Mouse (Mus musculus): ENCODE data around the gene Ap1s1. TPM values are rescaled to one million over a fixed set of nuclear protein-coding genes. Genes with fewer than 3 reads are reported as not detected.

The Ap1s1 gene
- total and polyA plus RNA-seq, 2 experiments from 2014 or later, result 105 to 335 TPM

- DNase-seq (no peak), ATAC-seq (no peak)
- no peak for TF ChIP-seq CTCF (IDR thresholded peaks at IDR 0.05; ENCODE audit: low read depth)
- no peak overlapping the region for H3K4me3 ChIP-seq (ENCODE audit: low read depth, low read length)
- H3K4me1 ChIP-seq (ENCODE audit: insufficient read depth), result peaks cover 4% of the 10 kb centered on the region; the same call in 1 of the 2 replicates
- 60% methylated on average over 6 of the region's 6 CpGs for WGBS
- no peak overlapping the region for H3K9ac ChIP-seq
- no peaks in the 10 kb centered on the region for H3K9me3 ChIP-seq (ENCODE audit: low read length)
- H3K27me3 ChIP-seq (ENCODE audit: insufficient read depth, low read length), result no peaks in the 10 kb centered on the region
- H3K27ac ChIP-seq (ENCODE audit: low read depth, low read length), result no peak overlapping the region
- no peaks in the 10 kb centered on the region for H3K36me3 ChIP-seq (ENCODE audit: insufficient read depth)
- no peak overlapping the region for H3K4me2 ChIP-seq (ENCODE audit: low read depth)
Measured at GRCm38 (mm10) chr5:137051125-137051524, 5.2 kb upstream of the Ap1s1 start.

- no peaks in the 10 kb centered on the region for H3K9me3 ChIP-seq (ENCODE audit: low read length)
- no peak for TF ChIP-seq CTCF (IDR thresholded peaks at IDR 0.05; ENCODE audit: low read depth)
- no peaks in the 10 kb centered on the region for H3K27me3 ChIP-seq (ENCODE audit: insufficient read depth, low read length)
- no peak overlapping the region for H3K4me2 ChIP-seq (ENCODE audit: low read depth)
- peak overlapping the region; percentile 76; the same call in 1 of the 2 replicates for H3K27ac ChIP-seq (ENCODE audit: low read depth, low read length)
- no peak overlapping the region for H3K4me3 ChIP-seq (ENCODE audit: low read depth, low read length)
- DNase-seq, result no peak
- H3K36me3 ChIP-seq (ENCODE audit: insufficient read depth), result peaks cover 9% of the 10 kb centered on the region
- no peak overlapping the region for H3K9ac ChIP-seq
- peaks cover 8% of the 10 kb centered on the region for H3K4me1 ChIP-seq (ENCODE audit: insufficient read depth)
- no peak for ATAC-seq
Measured at GRCm38 (mm10) chr5:137046991-137047390, 1.1 kb upstream of the Ap1s1 start.

DNA sequence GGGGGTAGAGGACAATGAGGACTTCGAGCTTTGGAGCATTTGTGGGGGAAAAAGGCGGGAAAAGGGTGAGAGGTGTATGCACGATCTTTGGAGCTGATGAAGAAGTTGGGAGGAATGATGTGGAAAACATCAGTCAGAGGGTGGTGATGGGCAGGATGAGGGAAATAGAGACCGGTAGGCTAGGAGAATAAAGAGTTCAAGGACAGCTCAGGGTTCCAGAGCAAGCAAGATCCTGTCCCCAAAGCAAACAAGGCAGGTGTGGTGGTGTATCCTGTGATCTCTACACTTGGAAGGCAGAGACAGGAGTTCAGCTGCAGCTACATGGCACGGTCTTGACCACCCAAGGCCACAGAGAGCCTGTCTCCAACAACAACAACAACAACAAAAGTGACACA is 386 bp upstream of the Ap1s1 start:
- 18% methylated on average over 5 of the region's 5 CpGs for WGBS
- TF ChIP-seq CTCF (IDR thresholded peaks at IDR 0.05; ENCODE audit: low read depth), result no peak
- Histone ChIP-seq H3K4me1 (ENCODE audit: insufficient read depth) (peaks cover 8% of the 10 kb centered on the region), H3K9ac (no peak overlapping the region), H3K36me3 (ENCODE audit: insufficient read depth) (peaks cover 16% of the 10 kb centered on the region), H3K4me3 (ENCODE audit: low read depth, low read length) (peak overlapping the region; percentile 80), H3K9me3 (ENCODE audit: low read length) (no peaks in the 10 kb centered on the region), H3K4me2 (ENCODE audit: low read depth) (peak overlapping the region; percentile 81), H3K27ac (ENCODE audit: low read depth, low read length) (peak overlapping the region; percentile 76), H3K27me3 (ENCODE audit: insufficient read depth, low read length) (no peaks in the 10 kb centered on the region)
- ATAC-seq (no peak; the same call in 1 of the 2 replicates), DNase-seq (no peak)

GRCm38 (mm10) chr5:137043997-137044396 is 1.9 kb downstream of the Ap1s1 start:
- DNase-seq (no peak), ATAC-seq (no peak)
- no peaks in the 10 kb centered on the region for H3K27me3 ChIP-seq (ENCODE audit: insufficient read depth, low read length)
- H3K4me2 ChIP-seq (ENCODE audit: low read depth), result no peak overlapping the region
- WGBS, result 98% methylated on average over 7 of the region's 7 CpGs
- no peak overlapping the region for H3K27ac ChIP-seq (ENCODE audit: low read depth, low read length)
- H3K4me1 ChIP-seq (ENCODE audit: insufficient read depth), result peaks cover 8% of the 10 kb centered on the region
- H3K9me3 ChIP-seq (ENCODE audit: low read length), result no peaks in the 10 kb centered on the region
- H3K9ac ChIP-seq, result no peak overlapping the region
- no peak overlapping the region for H3K4me3 ChIP-seq (ENCODE audit: low read depth, low read length)
- H3K36me3 ChIP-seq (ENCODE audit: insufficient read depth), result peaks cover 28% of the 10 kb centered on the region
- TF ChIP-seq CTCF (IDR thresholded peaks at IDR 0.05; ENCODE audit: low read depth), result no peak

GRCm38 (mm10) chr5:137041442-137041841 is 4.5 kb downstream of the Ap1s1 start:
- no peaks in the 10 kb centered on the region for H3K9me3 ChIP-seq (ENCODE audit: low read length)
- DNase-seq, result no peak
- WGBS, result 86% methylated on average over 10 of the region's 10 CpGs
- H3K4me2 ChIP-seq (ENCODE audit: low read depth), result no peak overlapping the region
- no peak overlapping the region for H3K4me3 ChIP-seq (ENCODE audit: low read depth, low read length)
- TF ChIP-seq CTCF (IDR thresholded peaks at IDR 0.05; ENCODE audit: low read depth), result no peak
- H3K27ac ChIP-seq (ENCODE audit: low read depth, low read length), result no peak overlapping the region
- H3K9ac ChIP-seq, result no peak overlapping the region
- peaks cover 7% of the 10 kb centered on the region for H3K4me1 ChIP-seq (ENCODE audit: insufficient read depth)
- H3K27me3 ChIP-seq (ENCODE audit: insufficient read depth, low read length), result no peaks in the 10 kb centered on the region
- ATAC-seq, result no peak
- peaks cover 52% of the 10 kb centered on the region for H3K36me3 ChIP-seq (ENCODE audit: insufficient read depth)

GRCm38 (mm10) chr5:137039453-137039852 is 6.5 kb downstream of the Ap1s1 start:
- TF ChIP-seq CTCF (IDR thresholded peaks at IDR 0.05; ENCODE audit: low read depth), result no peak
- 94% methylated on average over 10 of the region's 10 CpGs for WGBS
- H3K36me3 ChIP-seq (ENCODE audit: insufficient read depth), result peaks cover 65% of the 10 kb centered on the region

DNA sequence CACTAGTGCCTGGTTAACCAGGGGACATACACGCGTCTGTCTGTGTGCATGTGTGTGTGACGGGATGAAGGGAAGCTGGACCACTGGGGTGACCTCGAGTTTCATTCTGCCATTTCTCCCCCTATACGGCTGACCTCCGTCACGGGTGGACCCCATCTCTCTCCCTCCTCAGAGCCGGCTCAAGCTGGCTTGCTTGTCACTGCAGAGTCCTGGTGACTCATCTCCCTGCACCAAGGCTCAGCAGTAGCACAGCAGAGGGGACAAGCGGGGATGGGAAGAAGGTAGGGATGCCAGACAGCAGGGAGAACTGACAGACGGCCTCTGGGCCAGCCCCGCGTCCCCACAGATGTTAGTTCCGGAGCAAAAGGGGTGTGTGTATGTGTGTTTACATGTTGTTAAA is 9.7 kb downstream of the Ap1s1 start:
- no peak overlapping the region for H3K9ac ChIP-seq
- H3K4me3 ChIP-seq (ENCODE audit: low read depth, low read length), result no peak overlapping the region
- no peak for TF ChIP-seq CTCF (IDR thresholded peaks at IDR 0.05; ENCODE audit: low read depth)
- H3K4me2 ChIP-seq (ENCODE audit: low read depth), result no peak overlapping the region
- no peaks in the 10 kb centered on the region for H3K4me1 ChIP-seq (ENCODE audit: insufficient read depth)
- WGBS, result 88% methylated on average over 13 of the region's 13 CpGs
- peaks cover 48% of the 10 kb centered on the region for H3K36me3 ChIP-seq (ENCODE audit: insufficient read depth)
- no peak overlapping the region for H3K27ac ChIP-seq (ENCODE audit: low read depth, low read length)
- DNase-seq (no peak), ATAC-seq (no peak)
- no peaks in the 10 kb centered on the region for H3K9me3 ChIP-seq (ENCODE audit: low read length)
- peaks cover under 1% of the 10 kb centered on the region; the same call in 1 of the 2 replicates for H3K27me3 ChIP-seq (ENCODE audit: insufficient read depth, low read length)

More at GRCm38 (mm10) chr5:137039453-137039852, 6.5 kb downstream of the Ap1s1 start:
- ATAC-seq (no peak), DNase-seq (no peak)
- Histone ChIP-seq H3K4me1 (ENCODE audit: insufficient read depth) (no peaks in the 10 kb centered on the region), H3K9ac (no peak overlapping the region), H3K27ac (ENCODE audit: low read depth, low read length) (no peak overlapping the region), H3K4me2 (ENCODE audit: low read depth) (no peak overlapping the region), H3K9me3 (ENCODE audit: low read length) (no peaks in the 10 kb centered on the region), H3K27me3 (ENCODE audit: insufficient read depth, low read length) (no peaks in the 10 kb centered on the region), H3K4me3 (ENCODE audit: low read depth, low read length) (no peak overlapping the region)

Data from forebrain, postnatal 0 days (tissue).